Mouse (Mus musculus) stomach, postnatal 0 days (tissue): ENCODE measurements around the gene Cttnbp2. TPM values are rescaled to one million over a fixed set of nuclear protein-coding genes. Genes with fewer than 3 reads are reported as not detected.

Experiments used
- ATAC-seq: fragments of 200-750 bp; cut with Nextera tagmentation; 2 replicates; pipeline ENCODE4 v1.8.0; 2017; ENCODE audit not compliant: low FRiP score, low TSS enrichment
- DNase-seq: peaks from one replicate; pipeline ENCODE4 v3.0.0-alpha.2; 2016; ENCODE audit warnings: low spot score
- H3K27ac ChIP-seq: fragments of 300-500 bp; sonication (generic); replicated peaks from 2 replicates; pipeline ENCODE4 v1.5.1; 2014; ENCODE audit warnings: mild to moderate bottlenecking, control low read depth
- H3K27me3 ChIP-seq: fragments of 300-500 bp; sonication (generic); 2 replicates; pipeline ENCODE4 v1.6.1; 2014; ENCODE audit warnings: low read length; ENCODE audit not compliant: control insufficient read depth, insufficient read depth
- H3K36me3 ChIP-seq: fragments of 300-500 bp; sonication (generic); 2 replicates; pipeline ENCODE4 v1.6.1; 2014; ENCODE audit warnings: low read length, mixed read lengths; ENCODE audit not compliant: control insufficient read depth, insufficient read depth
- H3K4me1 ChIP-seq: fragments of 300-500 bp; sonication (generic); replicated peaks from 2 replicates; pipeline ENCODE4 v1.6.1; 2014; ENCODE audit warnings: antibody characterized with exemption; ENCODE audit not compliant: control insufficient read depth, insufficient read depth
- H3K4me2 ChIP-seq: fragments of 300-500 bp; sonication (generic); replicated peaks from 2 replicates; pipeline ENCODE4 v1.6.1; 2014; ENCODE audit warnings: low read depth, mild to moderate bottlenecking, control low read depth, moderate library complexity
- H3K4me3 ChIP-seq: fragments of 300-500 bp; sonication (generic); 2 replicates; pipeline ENCODE4 v1.5.1; 2014; ENCODE audit warnings: low read depth, low read length, control low read depth
- H3K9ac ChIP-seq: fragments of 300-500 bp; sonication (generic); 2 replicates; pipeline ENCODE4 v1.6.1; 2014; ENCODE audit warnings: mild to moderate bottlenecking, low read length, control low read depth, mixed read lengths
- H3K9me3 ChIP-seq: fragments of 300-500 bp; sonication (generic); 2 replicates; pipeline ENCODE4 v1.6.1; 2016; ENCODE audit warnings: low read length; ENCODE audit not compliant: control insufficient read depth
- CTCF ChIP-seq: IDR thresholded peaks from 2 replicates; pipeline ENCODE4 v1.5.1; 2016; ENCODE audit warnings: antibody characterized with exemption, low read depth, mild to moderate bottlenecking, moderate library complexity
- EP300 ChIP-seq: optimal IDR thresholded peaks from 2 replicates; pipeline ENCODE3; 2016; ENCODE audit warnings: antibody characterized with exemption
- WGBS: fragments of 180-500 bp; shearing (Covaris S2); extraction: QIAGEN DNeasy Blood & Tissue Kit; methylation state at CpG from one replicate; pipeline ENCODE4 v1.1.7; 2014; 5-methylcytosine and 5-hydroxymethylcytosine counted together
- polyA plus RNA-seq: library from polyadenylated mRNA; unstranded; fragments of >200 nt; fragmentation: Nextera tagmentation; extraction: Ambion mirVana; gene quantifications from 2 replicates; pipeline ENCODE4 v1.2.1, GENCODE M21; 2015

Gene Cttnbp2
- polyA plus RNA-seq, 1 experiment from 2014 or later, result 4.4 TPM

- TF ChIP-seq CTCF (no peak), EP300 (no peak)
Observed at GRCm38 (mm10) chr6:18421561-18421960, 93.1 kb downstream of the Cttnbp2 start.

GRCm38 (mm10) chr6:18420660-18421059, 94.0 kb downstream of the Cttnbp2 start:
- DNase-seq (no peak), ATAC-seq (no peak)
- no peaks in the 10 kb centered on the region for H3K36me3 ChIP-seq
- 66% methylated on average over 9 of the region's 9 CpGs for WGBS
- H3K27me3 ChIP-seq, result no peaks in the 10 kb centered on the region
- H3K4me2 ChIP-seq, result no peak overlapping the region
- no peaks in the 10 kb centered on the region for H3K9me3 ChIP-seq
- TF ChIP-seq CTCF (no peak), EP300 (no peak)
- no peaks in the 10 kb centered on the region for H3K4me1 ChIP-seq
- no peak overlapping the region for H3K27ac ChIP-seq
- H3K4me3 ChIP-seq, result no peak overlapping the region
- H3K9ac ChIP-seq, result no peak overlapping the region

More at GRCm38 (mm10) chr6:18421561-18421960, 93.1 kb downstream of the Cttnbp2 start:
- Histone ChIP-seq H3K27ac (no peak overlapping the region), H3K4me3 (no peak overlapping the region), H3K4me1 (no peaks in the 10 kb centered on the region), H3K9me3 (no peaks in the 10 kb centered on the region), H3K36me3 (no peaks in the 10 kb centered on the region), H3K27me3 (no peaks in the 10 kb centered on the region), H3K4me2 (no peak overlapping the region), H3K9ac (no peak overlapping the region)
- 74% methylated on average over 2 of the region's 2 CpGs for WGBS
- ATAC-seq (no peak), DNase-seq (no peak)

GRCm38 (mm10) chr6:18417866-18418454, 96.7 kb downstream of the Cttnbp2 start:
- 43% methylated on average over 6 of the region's 6 CpGs for WGBS
- DNase-seq, result no peak

GRCm38 (mm10) chr6:18415961-18416360, 98.7 kb downstream of the Cttnbp2 start:
- Histone ChIP-seq H3K27me3 (no peaks in the 10 kb centered on the region), H3K9me3 (no peaks in the 10 kb centered on the region), H3K36me3 (no peaks in the 10 kb centered on the region), H3K4me1 (no peaks in the 10 kb centered on the region), H3K4me3 (no peak overlapping the region), H3K4me2 (no peak overlapping the region), H3K9ac (no peak overlapping the region), H3K27ac (no peak overlapping the region)
- no peak for TF ChIP-seq CTCF
- TF ChIP-seq EP300, result no peak
- WGBS, result 85% methylated on average over 4 of the region's 4 CpGs
- no peak for ATAC-seq
- DNase-seq, result no peak

More at GRCm38 (mm10) chr6:18417866-18418454, 96.7 kb downstream of the Cttnbp2 start:
- no peak overlapping the region for H3K9ac ChIP-seq
- H3K27ac ChIP-seq, result no peak overlapping the region
- no peaks in the 10 kb centered on the region for H3K27me3 ChIP-seq
- TF ChIP-seq CTCF (no peak), EP300 (no peak)
- H3K4me2 ChIP-seq, result no peak overlapping the region
- no peaks in the 10 kb centered on the region for H3K4me1 ChIP-seq
- no peaks in the 10 kb centered on the region for H3K36me3 ChIP-seq
- no peak overlapping the region for H3K4me3 ChIP-seq
- ATAC-seq, result no peak
- H3K9me3 ChIP-seq, result no peaks in the 10 kb centered on the region

DNA sequence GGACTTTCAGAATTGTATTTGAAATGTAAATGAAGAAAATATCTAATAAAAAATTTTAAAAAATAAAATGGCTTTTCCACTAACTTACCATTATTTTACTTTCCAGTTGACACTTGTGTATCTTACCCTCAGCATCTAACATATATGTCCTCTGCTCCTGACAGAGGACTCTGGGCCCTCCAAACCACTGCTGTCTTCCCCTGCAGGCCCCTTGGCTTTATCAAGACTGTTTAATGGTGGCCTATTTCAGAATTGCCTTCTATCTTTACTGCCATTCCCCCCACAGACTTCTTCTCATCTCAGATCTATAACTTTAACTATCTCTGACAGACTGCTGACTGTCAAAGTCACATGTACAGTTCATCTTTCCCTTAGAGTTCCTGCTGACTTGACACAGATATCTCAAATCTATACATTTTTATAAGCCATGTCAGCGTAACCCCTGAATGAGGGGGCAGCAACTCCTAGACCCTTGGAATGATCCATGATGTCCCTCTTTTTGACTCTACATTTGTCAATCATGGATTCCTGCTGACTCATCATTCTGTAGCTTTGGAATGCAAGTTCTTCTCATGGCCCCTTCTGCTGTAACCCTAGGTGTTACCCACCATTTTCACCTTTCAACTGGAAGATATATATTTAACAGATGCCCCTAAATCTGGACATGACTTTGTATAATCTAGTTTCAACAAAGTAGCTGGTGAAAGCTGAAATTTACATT, 103.0 kb downstream of the Cttnbp2 start:
- no peaks in the 10 kb centered on the region for H3K9me3 ChIP-seq
- H3K9ac ChIP-seq, result no peak overlapping the region
- DNase-seq, result no peak
- no peaks in the 10 kb centered on the region for H3K27me3 ChIP-seq
- H3K4me3 ChIP-seq, result no peak overlapping the region
- no peaks in the 10 kb centered on the region for H3K4me1 ChIP-seq
- H3K4me2 ChIP-seq, result no peak overlapping the region
- ATAC-seq, result no peak
- no peaks in the 10 kb centered on the region for H3K36me3 ChIP-seq
- no peak overlapping the region for H3K27ac ChIP-seq
- no peak for TF ChIP-seq EP300
- no peak for TF ChIP-seq CTCF
- WGBS, result 91% methylated on average over 1 of the region's 1 CpGs

GRCm38 (mm10) chr6:18408445-18408844, 106.2 kb downstream of the Cttnbp2 start:
- ATAC-seq (no peak), DNase-seq (no peak)
- Histone ChIP-seq H3K9ac (no peak overlapping the region), H3K27ac (no peak overlapping the region), H3K4me3 (no peak overlapping the region), H3K36me3 (no peaks in the 10 kb centered on the region), H3K4me1 (no peaks in the 10 kb centered on the region), H3K27me3 (no peaks in the 10 kb centered on the region), H3K4me2 (no peak overlapping the region), H3K9me3 (no peaks in the 10 kb centered on the region)
- TF ChIP-seq EP300, result no peak
- TF ChIP-seq CTCF, result no peak
- 90% methylated on average over 7 of the region's 7 CpGs for WGBS
